Mouse (Mus musculus): ENCODE measurements around the gene Utp4. TPM values are rescaled to one million over a fixed set of nuclear protein-coding genes. Genes with fewer than 3 reads are reported as not detected.

Gene Utp4
- polyA plus RNA-seq, 1 experiment = 67.3 TPM

DNA sequence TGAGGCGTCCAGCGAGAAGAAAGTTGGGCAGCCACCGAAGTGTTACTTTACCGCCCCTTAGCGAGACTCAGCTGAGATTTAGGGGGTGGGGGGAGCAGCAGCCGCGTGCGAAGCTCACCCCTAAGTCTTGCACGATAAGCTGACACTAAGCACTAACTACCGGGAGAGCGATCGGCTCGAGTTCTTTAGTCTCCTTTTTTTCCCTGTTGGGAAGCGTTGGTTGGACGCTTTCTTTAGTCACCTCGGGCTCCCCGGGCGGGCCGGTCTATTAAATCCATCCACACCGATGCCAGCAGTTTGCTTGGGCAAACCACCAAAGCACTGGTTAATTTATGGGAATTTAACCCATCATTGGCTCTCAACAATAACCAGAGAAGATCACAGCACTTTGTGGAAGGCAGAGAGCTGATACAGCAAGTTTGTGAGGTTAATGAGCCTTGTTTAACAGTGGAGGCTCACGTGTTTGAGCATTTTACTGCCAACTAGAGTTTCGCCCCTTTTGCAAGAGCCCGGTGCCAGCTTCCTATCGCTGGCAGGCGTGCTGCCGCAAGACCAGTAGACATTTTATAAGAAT lies 43.1 kb downstream of the Utp4 start:
- Histone ChIP-seq H3K79me3 (ENCODE audit: low read depth) (peaks cover 46% of the 10 kb centered on the region), H3K4me3 (ENCODE audit: insufficient read depth, poor library complexity, severe bottlenecking) (peak overlapping the region; percentile 66), H3K27me3 (ENCODE audit: control insufficient read depth, insufficient read depth, insufficient read length) (no peaks in the 10 kb centered on the region), H3K79me2 (ENCODE audit: control insufficient read depth, insufficient read depth) (peaks cover 60% of the 10 kb centered on the region), H3K36me3 (ENCODE audit: control insufficient read depth, insufficient read depth) (no peaks in the 10 kb centered on the region), H3ac (ENCODE audit: control insufficient read depth, insufficient read length, low read depth) (peak overlapping the region; percentile 93)
- TF ChIP-seq MAX (IDR thresholded peaks at IDR 0.05) = peak; percentile 42
- no peak for TF ChIP-seq CTCF (IDR thresholded peaks at IDR 0.05; ENCODE audit: control insufficient read depth, insufficient read depth, insufficient read length)

DNA sequence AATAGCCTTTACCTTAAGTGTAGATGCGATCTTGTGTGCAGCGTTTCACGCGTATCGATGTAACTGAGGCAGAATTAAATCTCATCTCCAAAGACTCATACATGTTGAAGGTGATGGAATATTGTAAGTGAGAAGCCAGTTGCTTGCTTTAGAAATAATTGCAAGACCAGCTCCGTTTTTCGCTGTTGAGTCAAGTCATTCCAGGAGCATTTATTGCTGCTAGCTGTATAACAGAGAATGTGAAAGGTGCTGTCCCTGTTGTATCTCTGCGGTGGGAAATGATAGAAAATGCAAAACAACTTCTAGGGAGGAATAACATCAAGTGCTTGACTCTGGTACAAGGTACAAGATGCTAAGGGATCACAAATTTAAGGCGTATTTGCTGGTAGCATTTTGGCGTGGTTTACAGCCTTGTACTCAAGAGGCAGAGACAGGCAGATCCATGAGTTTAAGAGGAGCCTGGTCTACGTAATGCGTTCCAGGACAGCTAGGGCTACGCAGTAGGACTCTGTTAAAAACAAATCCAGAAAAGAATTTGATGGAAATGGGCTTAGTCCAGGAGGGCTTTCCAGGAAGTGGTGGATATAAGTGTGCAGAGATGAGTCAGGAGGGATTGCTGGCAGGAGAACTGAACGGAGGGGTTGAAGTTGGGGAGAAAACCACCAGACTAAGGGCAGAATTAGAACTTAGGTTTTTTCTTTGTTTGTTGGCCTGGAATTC lies 43.8 kb downstream of the Utp4 start:
- H3ac ChIP-seq (ENCODE audit: control insufficient read depth, insufficient read length, low read depth) = peak overlapping the region; percentile 93
- peaks cover 67% of the 10 kb centered on the region for H3K79me2 ChIP-seq (ENCODE audit: control insufficient read depth, insufficient read depth)
- H3K4me3 ChIP-seq (ENCODE audit: insufficient read depth, poor library complexity, severe bottlenecking) = peak overlapping the region; percentile 66
- peaks cover 52% of the 10 kb centered on the region for H3K79me3 ChIP-seq (ENCODE audit: low read depth)
- no peak for TF ChIP-seq CTCF (IDR thresholded peaks at IDR 0.05; ENCODE audit: control insufficient read depth, insufficient read depth, insufficient read length)
- no peak for TF ChIP-seq MYOD1 (IDR thresholded peaks at IDR 0.05; ENCODE audit: control insufficient read depth, insufficient read length, low read depth)
- no peak for TF ChIP-seq MAX (IDR thresholded peaks at IDR 0.05)
- no peak for TF ChIP-seq FOSL1 (IDR thresholded peaks at IDR 0.05; ENCODE audit: insufficient read depth, low read length, poor library complexity, severe bottlenecking)
- TF ChIP-seq CEBPB (IDR thresholded peaks at IDR 0.05; ENCODE audit: low read depth) = no peak
- TF ChIP-seq USF1 (IDR thresholded peaks at IDR 0.05; ENCODE audit: low read depth) = no peak
- TF ChIP-seq MYOG (IDR thresholded peaks at IDR 0.05; ENCODE audit: control insufficient read depth, extremely low read depth, insufficient read length) = no peak
- H3K36me3 ChIP-seq (ENCODE audit: control insufficient read depth, insufficient read depth) = no peaks in the 10 kb centered on the region
- no peaks in the 10 kb centered on the region for H3K27me3 ChIP-seq (ENCODE audit: control insufficient read depth, insufficient read depth, insufficient read length)

DNA sequence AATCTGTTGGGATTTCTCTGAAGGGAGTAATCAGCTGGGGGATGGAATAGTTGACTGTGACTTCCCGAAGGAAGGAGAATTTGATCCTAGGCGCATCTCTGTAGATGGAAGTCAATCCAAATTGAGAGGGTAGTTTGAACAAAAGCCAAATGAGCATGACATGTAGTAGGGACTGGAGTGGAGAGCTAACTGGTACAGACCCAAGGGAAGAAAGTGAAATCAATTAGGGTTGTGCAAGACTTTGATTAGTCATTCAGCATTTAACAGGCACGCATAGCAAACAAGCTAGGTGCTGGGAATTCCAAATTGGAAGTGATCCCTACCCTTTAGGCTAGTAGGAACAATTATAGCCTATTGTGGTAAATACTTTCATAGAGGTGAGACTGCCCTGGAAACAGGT lies 48.4 kb downstream of the Utp4 start:
- Histone ChIP-seq H3K79me3 (ENCODE audit: low read depth) (peaks cover 67% of the 10 kb centered on the region), H3K36me3 (ENCODE audit: control insufficient read depth, insufficient read depth) (no peaks in the 10 kb centered on the region), H3K27me3 (ENCODE audit: control insufficient read depth, insufficient read depth, insufficient read length) (no peaks in the 10 kb centered on the region), H3K4me3 (ENCODE audit: insufficient read depth, poor library complexity, severe bottlenecking) (no peak overlapping the region), H3K79me2 (ENCODE audit: control insufficient read depth, insufficient read depth) (peaks cover 100% of the 10 kb centered on the region), H3ac (ENCODE audit: control insufficient read depth, insufficient read length, low read depth) (no peak overlapping the region)
- TF ChIP-seq CTCF (IDR thresholded peaks at IDR 0.05; ENCODE audit: control insufficient read depth, insufficient read depth, insufficient read length) (no peak), FOSL1 (IDR thresholded peaks at IDR 0.05; ENCODE audit: insufficient read depth, low read length, poor library complexity, severe bottlenecking) (no peak), MAX (IDR thresholded peaks at IDR 0.05) (no peak), MYOD1 (IDR thresholded peaks at IDR 0.05; ENCODE audit: control insufficient read depth, insufficient read length, low read depth) (no peak), CEBPB (IDR thresholded peaks at IDR 0.05; ENCODE audit: low read depth) (no peak), USF1 (IDR thresholded peaks at IDR 0.05; ENCODE audit: low read depth) (no peak), MYOG (IDR thresholded peaks at IDR 0.05; ENCODE audit: control insufficient read depth, extremely low read depth, insufficient read length) (no peak)

DNA sequence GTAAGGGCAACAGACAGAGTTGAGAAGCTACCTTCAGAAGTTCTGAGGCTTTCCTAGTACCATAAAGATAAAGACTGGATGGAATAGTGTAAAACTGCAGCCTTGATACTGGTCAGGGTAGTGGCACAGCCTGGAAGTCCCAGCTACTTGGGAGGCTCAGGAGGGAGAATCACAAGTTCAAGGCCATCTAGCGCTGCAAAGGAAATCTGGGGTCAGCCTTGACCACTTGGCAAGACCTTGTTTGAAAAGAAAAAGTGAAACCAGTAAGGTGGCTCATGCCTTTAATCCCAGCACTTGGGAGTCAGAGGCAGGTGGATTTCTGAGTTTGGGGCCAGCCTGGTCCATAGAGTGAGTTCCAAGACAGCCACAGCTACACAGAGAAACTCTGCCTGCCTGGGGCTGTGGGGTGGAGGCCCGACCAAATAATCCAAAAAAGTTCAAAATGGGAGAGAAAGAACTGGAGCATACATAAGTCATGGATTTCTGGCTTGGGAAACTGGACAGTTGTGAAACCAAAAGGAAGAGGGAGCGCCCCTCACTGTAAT lies 50.5 kb downstream of the Utp4 start:
- Histone ChIP-seq H3K4me3 (ENCODE audit: insufficient read depth, poor library complexity, severe bottlenecking) (no peak overlapping the region), H3ac (ENCODE audit: control insufficient read depth, insufficient read length, low read depth) (no peak overlapping the region), H3K36me3 (ENCODE audit: control insufficient read depth, insufficient read depth) (no peaks in the 10 kb centered on the region), H3K27me3 (ENCODE audit: control insufficient read depth, insufficient read depth, insufficient read length) (no peaks in the 10 kb centered on the region), H3K79me2 (ENCODE audit: control insufficient read depth, insufficient read depth) (peaks cover 100% of the 10 kb centered on the region), H3K79me3 (ENCODE audit: low read depth) (peaks cover 58% of the 10 kb centered on the region)
- TF ChIP-seq CEBPB (IDR thresholded peaks at IDR 0.05; ENCODE audit: low read depth) (no peak), MAX (IDR thresholded peaks at IDR 0.05) (no peak), FOSL1 (IDR thresholded peaks at IDR 0.05; ENCODE audit: insufficient read depth, low read length, poor library complexity, severe bottlenecking) (no peak), MYOD1 (IDR thresholded peaks at IDR 0.05; ENCODE audit: control insufficient read depth, insufficient read length, low read depth) (no peak), CTCF (IDR thresholded peaks at IDR 0.05; ENCODE audit: control insufficient read depth, insufficient read depth, insufficient read length) (no peak), MYOG (IDR thresholded peaks at IDR 0.05; ENCODE audit: control insufficient read depth, extremely low read depth, insufficient read length) (no peak)

DNA sequence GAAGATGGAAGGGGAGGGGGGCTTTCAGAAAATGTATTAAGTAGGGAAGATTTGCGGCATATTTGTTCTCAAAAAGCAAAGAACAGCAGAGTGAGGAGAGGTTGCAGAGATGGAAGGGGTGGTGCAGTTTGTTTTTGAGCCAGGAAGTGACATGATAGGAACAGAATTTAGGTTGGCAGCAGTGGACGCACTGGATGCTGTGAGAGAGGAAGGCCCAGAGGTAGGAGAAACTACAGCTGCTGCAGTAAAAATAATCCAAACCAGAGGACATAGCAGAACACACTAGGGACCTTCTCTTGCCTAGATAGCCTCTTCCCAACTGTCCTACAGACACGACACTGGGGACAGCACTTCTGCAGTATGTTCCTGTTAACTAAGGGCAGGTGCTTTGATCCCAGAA lies 51.3 kb downstream of the Utp4 start:
- no peak overlapping the region for H3K4me3 ChIP-seq (ENCODE audit: insufficient read depth, poor library complexity, severe bottlenecking)
- TF ChIP-seq MAX (IDR thresholded peaks at IDR 0.05) = no peak
- no peak for TF ChIP-seq CEBPB (IDR thresholded peaks at IDR 0.05; ENCODE audit: low read depth)
- no peak for TF ChIP-seq FOSL1 (IDR thresholded peaks at IDR 0.05; ENCODE audit: insufficient read depth, low read length, poor library complexity, severe bottlenecking)
- TF ChIP-seq MYOD1 (IDR thresholded peaks at IDR 0.05; ENCODE audit: control insufficient read depth, insufficient read length, low read depth) = no peak
- TF ChIP-seq MYOG (IDR thresholded peaks at IDR 0.05; ENCODE audit: control insufficient read depth, extremely low read depth, insufficient read length) = no peak
- TF ChIP-seq USF1 (IDR thresholded peaks at IDR 0.05; ENCODE audit: low read depth) = no peak
- no peak for TF ChIP-seq CTCF (IDR thresholded peaks at IDR 0.05; ENCODE audit: control insufficient read depth, insufficient read depth, insufficient read length)

More for the DNA sequence above, 51.3 kb downstream of the Utp4 start:
- Histone ChIP-seq H3ac (ENCODE audit: control insufficient read depth, insufficient read length, low read depth) (no peak overlapping the region), H3K36me3 (ENCODE audit: control insufficient read depth, insufficient read depth) (no peaks in the 10 kb centered on the region), H3K79me2 (ENCODE audit: control insufficient read depth, insufficient read depth) (peaks cover 100% of the 10 kb centered on the region), H3K27me3 (ENCODE audit: control insufficient read depth, insufficient read depth, insufficient read length) (no peaks in the 10 kb centered on the region), H3K79me3 (ENCODE audit: low read depth) (peaks cover 50% of the 10 kb centered on the region)
